Mouse (Mus musculus) adrenal gland, postnatal 25 days (tissue): ENCODE data around the gene Rtp1. TPM values are rescaled to one million over a fixed set of nuclear protein-coding genes. Genes with fewer than 3 reads are reported as not detected.

Experiments
- DNase-seq: peaks from one replicate; pipeline ENCODE4 v3.0.0; 2021; ENCODE audit warnings: mixed read lengths
- total RNA-seq: library from RNA; stranded (reverse); gene quantifications from 2 replicates; pipeline ENCODE4 v1.2.3, GENCODE M21; 2021

Gene Rtp1
- total RNA-seq, 1 experiment from 2014 or later, result not detected

DNA sequence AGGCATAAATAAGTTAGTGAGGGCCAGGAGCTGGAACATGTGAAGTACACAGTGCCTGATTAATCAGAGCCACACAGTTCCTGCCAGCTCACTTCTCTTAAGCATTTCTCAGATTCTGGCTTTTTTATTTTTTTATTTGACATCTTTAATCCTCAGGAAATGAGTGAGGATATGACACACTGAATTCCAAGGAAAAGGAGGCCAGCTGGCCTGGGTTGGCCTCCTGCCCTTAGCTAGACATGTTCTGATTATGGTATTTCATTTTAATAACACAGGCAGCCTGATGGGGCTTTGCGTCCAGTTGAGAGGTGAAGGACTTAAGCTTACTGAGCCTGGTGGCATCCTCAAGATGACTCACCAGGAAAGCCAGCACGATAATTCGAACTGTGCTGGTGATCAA, 27.6 kb downstream of the Rtp1 start:
- peak; percentile 53 for DNase-seq

DNA sequence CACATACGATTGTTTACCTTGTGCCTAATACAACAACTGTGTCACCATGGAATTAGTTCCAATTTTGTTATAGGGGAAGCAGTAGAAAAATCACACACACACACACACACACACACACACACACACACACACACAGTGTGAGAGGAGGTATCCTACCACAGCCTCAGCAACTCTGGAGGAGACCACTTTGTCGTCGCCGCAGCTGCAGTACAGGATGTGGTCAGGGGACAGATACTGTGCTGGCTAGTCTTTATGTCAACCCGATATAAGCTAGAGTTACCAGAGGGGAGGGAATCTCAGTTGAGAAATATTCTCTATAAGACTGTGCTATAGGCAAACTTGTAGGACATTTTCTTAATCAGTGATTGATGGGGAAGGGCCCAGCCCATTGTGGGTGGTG, 28.4 kb downstream of the Rtp1 start:
- no peak for DNase-seq

DNA sequence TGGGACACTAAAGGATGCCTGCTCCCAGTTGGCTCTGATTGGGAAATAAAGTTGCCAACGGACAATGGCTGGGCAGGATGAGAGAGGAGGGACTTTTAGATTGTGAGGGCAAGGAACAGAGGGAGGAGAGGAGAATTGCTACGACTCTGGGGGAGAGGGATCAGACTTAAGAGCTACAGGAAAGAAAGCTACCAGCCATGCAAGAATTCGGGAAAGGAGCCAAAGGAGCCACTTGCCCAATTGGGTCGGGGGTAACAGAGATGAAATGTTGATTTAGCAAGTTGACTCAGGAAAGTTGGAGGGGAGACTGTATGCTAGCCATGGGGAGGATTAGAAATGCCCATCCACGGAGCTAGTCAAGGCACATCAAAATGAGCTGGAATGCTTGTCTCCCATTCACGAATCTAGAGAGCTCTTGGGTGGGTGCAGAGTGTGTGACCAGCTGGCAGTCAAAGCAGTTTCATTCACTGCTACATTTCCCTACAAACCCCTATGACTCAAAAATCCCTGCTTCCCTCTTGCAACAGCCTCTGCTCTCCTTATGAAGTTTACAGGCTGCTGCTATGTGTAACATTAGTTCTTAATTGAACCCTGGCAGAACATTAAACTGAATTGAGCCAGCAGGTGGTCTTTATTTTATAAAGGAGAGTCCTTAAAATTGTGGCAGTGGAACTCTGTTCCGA, 30.1 kb downstream of the Rtp1 start:
- no peak for DNase-seq

DNA sequence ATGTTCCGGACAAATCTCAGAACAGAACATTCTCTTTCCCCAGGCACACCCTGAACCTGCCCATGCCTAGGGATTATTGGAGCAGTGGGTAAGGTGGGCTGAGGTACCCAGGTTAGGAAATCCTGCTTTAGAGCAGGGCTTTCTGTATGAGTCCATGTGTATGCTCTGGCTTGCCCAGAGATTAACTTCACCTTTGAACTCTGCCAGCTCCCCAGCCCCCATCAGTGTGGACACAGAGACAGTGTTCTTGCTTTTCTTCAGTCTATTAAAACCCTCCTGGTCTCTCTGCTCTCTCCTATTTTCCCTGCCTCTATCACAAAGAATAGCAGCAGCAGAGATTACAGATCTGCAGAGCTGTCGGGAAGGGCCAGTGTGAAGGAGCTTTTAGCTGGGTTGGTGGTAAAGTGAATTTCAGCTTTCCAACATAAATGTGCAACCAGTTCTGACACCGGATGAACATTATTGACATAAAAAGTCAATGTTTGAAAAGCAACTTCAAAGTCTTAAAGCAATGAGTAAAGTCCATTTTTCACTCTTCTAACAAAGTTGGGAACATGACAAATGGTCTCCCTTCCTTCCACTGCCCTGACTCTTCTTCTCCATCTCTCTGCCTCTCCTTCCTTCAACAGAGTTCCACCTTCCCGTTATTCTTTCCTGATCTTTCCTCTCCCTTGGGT, 34.9 kb downstream of the Rtp1 start:
- DNase-seq, result no peak

DNA sequence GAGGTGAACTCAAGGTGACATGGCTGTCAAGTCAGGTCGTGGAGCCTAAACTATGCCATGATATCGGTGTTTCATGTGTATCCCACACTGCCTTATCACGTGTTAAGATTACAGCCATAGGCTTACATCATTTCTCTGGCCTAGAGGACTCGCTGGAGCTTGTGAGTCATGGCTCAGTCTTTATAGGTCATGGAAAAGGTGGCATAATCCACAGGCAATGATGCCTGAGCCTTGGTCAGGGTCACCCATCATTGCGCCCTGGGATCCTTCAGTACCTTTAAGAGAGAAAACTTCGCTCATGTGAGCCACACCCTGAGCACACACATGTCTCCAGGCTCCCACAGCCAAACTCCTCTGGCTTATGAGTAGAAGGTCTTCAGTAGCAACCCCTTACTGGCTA, 42.6 kb downstream of the Rtp1 start:
- peak; percentile 17 for DNase-seq

DNA sequence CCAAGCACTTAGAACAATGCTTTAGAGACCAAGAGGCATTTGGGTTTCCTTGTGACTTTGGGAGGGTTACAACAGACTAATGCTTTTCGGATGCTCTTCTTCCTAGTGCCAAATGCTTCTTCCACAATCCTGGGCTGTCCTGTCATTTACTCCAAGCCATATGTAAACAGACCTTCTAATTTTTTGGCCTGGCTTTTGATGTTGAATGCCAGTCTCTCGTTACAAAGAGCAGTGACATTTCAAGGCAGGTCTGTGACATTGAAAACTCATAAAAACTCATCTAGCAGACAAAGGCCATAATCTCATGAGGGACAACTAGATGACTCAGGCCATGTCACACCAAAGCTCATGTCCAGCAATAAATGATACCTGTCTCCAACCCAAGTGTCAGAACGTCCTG, 43.1 kb downstream of the Rtp1 start:
- no peak for DNase-seq

DNA sequence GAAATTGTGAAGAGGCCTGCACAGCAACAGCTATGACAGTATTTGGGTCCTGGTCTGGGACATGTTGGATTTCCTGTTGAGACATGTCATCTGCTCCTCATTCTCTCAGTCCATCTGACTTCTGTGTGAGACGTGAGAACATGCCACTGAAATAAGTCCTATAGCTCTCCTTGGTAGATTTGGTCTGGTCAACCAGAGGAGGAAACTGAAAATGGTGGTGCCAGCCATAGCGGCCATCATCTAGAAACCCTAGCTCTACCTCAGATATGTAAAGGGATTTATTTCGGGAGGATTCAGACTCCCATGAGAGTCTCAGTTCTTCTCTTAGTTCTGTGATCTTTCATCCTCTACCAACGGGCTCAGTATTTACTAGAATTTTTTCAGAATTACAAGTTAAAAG, 46.7 kb downstream of the Rtp1 start:
- no peak for DNase-seq

DNA sequence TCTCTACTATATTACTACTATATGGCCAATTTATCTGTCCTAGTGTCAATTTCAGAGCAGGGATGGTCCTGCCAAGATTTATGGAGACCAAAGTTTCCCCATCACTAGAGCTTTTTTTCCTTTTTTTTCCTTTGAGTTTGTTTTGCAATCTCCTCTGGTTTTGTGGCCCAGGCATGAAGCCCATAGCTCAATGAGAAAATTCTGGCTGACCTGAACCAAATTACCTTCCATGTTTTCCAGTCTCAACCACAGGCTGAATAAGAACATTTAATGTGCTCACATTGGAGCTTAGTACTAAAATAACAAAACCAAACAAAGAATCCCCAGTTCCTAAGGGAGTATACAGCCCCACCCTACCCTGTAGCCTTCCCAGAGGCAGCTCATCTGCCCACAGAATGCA, 47.7 kb downstream of the Rtp1 start:
- no peak for DNase-seq

DNA sequence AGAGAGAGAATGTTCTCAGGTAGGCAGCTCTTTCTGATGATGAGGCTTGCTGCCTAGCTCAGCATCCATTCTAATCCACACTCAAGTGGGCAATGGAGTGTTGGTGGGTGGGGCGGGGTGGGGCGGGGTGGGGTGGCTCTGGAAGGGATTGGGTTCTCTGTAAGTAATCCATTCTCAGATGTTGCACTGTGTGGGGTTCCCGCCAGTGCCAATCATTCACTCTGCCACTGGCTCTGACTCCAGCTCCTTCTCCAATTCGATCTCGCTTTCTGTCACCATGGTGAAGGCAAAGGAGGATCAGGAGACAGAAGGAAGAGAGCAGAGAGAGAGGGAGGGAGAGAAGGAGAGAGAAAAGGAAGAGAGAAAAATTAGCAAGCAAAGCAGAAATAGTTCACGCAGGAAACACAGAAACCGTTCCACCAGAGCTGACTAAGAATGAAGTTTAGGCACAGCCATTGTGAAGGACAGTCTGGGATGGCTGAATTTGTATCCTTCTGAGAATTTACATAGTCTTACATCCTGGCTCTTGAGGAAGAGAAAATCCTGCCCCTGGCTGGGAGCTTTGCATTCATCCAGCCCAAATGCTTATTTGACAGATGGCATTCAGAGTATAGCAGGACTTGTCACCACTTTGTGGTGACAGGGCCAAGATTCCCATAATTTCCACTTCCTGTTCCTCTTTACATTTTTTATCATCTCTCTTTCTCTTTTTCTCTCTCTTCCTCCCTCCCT, 51.1 kb downstream of the Rtp1 start:
- no peak for DNase-seq

DNA sequence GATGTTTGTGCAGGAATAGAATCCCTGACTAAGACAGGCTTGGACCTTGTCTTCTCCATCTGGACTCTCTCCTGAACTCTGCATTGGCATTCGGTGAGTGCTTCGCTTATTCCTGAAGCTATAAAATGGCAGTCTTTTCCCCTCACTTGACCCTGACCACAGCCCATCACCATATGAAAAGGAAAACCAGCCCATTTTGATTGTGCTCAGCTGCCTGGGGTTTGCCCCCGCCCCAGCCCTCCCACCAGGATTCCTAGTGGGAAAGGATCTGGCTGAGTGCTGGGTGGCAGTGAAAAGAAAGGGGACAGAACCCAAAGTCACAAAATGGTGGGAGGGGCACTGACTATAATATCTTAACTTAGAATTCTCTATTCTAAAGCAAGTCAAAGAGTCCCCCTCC, 53.3 kb downstream of the Rtp1 start:
- DNase-seq, result no peak

DNA sequence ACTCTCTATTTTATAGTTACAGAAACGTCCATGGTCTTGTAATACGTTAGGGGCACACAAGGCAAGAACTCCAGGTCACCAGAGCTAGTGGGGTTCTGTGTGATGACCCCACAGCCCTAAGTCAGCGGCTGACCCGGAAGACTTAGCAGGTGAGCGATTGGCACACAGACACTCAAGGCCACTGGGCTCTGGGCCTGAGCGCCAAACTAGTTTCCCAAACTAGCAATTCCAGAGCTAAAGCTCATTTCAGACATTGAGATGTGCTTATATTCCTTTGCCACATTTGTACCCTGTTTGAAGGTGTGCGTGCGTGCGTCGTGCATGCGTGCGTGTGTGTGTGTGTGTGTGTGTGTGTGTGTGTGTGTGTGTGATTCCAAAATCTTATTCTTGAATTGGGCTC, 53.9 kb downstream of the Rtp1 start:
- DNase-seq, result no peak

DNA sequence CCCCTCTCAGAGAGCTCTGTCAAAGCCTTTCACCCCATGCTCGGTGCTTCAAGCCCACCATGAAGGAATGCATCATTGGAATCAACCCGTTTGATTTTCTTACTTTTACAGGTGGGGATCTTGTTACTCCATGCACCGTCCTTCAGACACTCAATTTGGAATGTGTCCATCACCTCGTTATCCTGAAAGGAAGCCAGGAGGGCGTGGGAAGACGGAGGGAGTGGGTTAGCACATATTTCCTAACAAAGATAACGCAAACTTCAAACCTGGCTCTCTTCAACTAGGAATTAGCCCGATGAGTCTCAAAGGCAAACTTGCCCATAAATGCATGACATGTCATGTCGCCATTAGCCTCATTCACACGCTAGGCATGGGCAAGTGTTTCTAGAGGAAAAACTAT, 54.4 kb downstream of the Rtp1 start:
- no peak for DNase-seq

Other genes with a start within 250 kb of the Rtp1 start
- gene St6gal1, start 204.4 kb upstream of the Rtp1 start, total RNA-seq, result 48.4 and 50.5 TPM in 2 replicates
- gene Rtp4, start 91.2 kb downstream of the Rtp1 start, total RNA-seq, result 9.7 and 15.2 TPM in 2 replicates
- 119 TPM in 2 replicates for gene Masp1, start 91.7 kb downstream of the Rtp1 start, total RNA-seq